Mouse (Mus musculus) cerebral cortex, adult 2 months (tissue): ENCODE measurements around the gene Erich4.

Experiments used
- WGBS: fragments of 180-500 bp; shearing (Covaris S2); methylation state at CpG from one replicate; pipeline ENCODE4 v1.1.7; 2018; 5-methylcytosine and 5-hydroxymethylcytosine counted together

Erich4 gene

DNA sequence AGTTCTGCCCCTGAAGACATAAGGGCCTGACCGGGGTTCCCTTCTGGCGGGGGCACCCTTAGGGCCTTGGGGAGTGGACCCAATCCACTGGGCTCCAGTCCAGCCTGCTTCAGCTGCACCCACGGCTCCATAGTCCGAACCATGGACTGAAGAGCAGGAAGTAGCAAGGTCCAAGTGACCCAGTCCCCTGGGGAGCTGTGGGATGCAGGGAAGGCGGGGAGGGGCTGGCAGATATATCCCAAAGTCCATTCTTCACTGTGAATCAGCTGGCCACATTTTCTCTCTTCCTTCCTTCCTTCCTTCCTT lies at the start of gene Erich4:
Gene Erich4 (minus strand): TSS at position 187 of the 306 bp plus-strand sequence.
- 78% methylated on average over 5 of the region's 5 CpGs for WGBS

DNA sequence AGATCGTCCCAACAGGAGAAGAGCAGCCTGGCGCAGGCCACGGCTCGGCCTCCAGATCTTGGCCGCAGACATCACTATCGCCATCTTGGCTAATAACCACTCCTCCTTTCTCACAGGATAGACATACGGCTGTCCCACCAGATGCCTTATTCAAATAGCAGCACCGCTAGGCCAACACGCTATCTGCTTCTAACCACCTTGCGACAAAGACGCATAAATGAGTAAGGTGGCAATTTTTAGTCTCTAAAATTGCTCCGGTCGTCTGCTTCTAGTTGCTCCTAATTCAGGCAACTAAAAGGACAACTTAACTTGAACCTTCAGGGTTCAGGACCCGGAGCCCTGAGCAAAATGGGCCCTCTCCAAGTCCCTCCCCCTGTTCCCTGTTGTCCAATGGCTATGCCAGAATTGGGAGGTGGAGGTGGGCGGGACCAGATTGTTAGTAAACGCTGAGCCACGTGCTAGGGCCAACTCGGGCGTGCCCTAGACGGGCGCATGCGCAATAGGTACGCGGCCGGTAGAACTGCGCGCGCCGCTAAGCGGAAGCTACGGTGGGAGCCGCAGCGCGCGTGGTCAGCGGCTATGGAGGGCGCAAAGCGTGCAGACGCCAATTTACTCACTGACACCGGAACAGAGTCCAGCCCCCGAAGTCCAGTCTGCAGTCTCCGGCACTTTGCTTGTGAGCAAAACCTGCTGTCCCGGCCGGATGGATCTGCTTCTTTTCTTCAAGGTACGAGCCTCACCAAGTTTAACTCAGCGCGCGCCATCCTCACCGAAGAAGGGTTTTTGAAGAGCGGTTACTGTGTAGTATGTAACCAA lies 43.2 kb upstream of the Erich4 start, which contains the start of the genes Bckdha and Exosc5:
Gene Bckdha (minus strand): TSS at position 325 of the 816 bp plus-strand sequence.
Gene Exosc5 (plus strand): TSS at position 508 of the 816 bp plus-strand sequence.
- under 1% methylated on average over 50 of the region's 50 CpGs for WGBS

GRCm38 (mm10) chr7:25657785-25658184 lies 42.1 kb upstream of the Erich4 start:
- WGBS, result 24% methylated on average over 10 of the region's 10 CpGs

GRCm38 (mm10) chr7:25655601-25656428 lies 40.1 kb upstream of the Erich4 start:
- WGBS, result 78% methylated on average over 11 of the region's 11 CpGs

DNA sequence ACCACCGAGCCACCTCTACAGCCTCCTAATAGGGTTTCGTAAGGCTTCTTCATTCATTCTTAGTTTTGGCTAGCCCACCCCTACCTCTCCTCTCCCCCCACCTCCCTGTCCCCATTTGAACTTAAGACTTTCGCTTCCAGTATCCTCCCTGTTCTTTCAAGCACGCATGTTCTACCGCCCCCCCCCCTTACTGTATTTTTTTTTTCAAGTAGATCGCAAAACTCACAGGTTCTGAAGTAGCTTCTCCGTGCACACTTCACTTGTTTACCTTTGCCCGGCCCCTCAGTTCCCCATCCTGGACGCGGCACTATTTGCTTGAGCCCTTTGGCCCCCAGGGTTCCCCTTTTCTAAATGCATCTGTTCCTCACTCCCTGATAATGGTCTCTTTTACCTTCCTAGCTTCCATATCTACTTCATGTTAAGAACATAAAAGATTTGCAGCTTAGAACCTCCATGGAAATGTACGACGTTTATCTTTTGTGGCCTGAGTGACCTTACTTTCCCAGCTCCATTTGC lies 36.6 kb upstream of the Erich4 start:
- 93% methylated on average over 12 of the region's 12 CpGs for WGBS

- WGBS, result 85% methylated on average over 8 of the region's 8 CpGs
Measured at GRCm38 (mm10) chr7:25651281-25651680, 35.6 kb upstream of the Erich4 start.

DNA sequence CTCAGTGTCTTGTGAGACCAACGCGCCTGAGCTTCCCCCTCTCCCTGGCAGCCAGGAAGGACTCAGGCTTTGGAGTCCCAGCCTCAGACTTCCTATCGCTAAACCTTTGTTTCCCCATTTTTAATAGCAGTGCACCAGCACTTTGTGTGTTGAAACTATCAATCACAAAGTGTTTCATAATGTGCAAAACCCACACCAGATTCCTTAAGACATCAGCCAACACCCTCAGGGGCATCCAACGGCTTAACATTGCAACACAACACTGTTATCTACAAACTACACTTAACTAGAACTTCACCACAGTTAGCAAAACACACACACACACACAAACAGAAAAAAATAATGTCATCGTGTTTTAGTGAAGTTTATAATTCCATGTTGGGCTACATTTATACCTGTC lies 34.1 kb upstream of the Erich4 start:
- WGBS, result 83% methylated on average over 5 of the region's 5 CpGs

DNA sequence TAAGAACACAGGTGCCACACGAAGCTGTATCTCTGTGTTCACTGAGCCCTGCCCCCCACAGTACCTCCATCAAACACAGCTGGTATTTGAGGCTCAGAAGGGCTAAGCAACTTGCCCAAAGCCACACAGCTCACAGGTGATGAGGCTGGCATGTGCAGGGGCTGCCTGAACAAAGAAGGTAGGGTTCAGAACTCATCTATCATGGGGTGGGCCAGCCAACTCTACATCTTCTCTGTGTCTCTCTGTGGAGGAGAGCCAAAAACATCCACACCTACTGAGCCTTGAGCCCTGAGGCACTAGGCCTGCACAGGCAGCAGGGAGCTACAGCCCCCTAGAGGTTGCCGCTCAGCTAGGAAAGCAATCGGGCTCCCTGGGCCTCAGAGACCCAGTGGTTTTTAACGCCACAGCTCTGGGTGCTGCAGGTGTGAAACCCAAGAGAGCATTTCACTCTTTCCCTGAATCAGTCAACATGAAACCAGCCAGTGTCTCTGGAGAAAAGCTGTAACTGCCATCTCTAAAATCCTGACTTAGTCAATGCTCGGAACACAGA lies 32.0 kb upstream of the Erich4 start:
- WGBS, result 75% methylated on average over 5 of the region's 5 CpGs

GRCm38 (mm10) chr7:25645074-25645473 lies 29.4 kb upstream of the Erich4 start:
- WGBS, result 62% methylated on average over 14 of the region's 14 CpGs

- 78% methylated on average over 4 of the region's 4 CpGs for WGBS
Measured at GRCm38 (mm10) chr7:25644631-25645030, 28.9 kb upstream of the Erich4 start.

DNA sequence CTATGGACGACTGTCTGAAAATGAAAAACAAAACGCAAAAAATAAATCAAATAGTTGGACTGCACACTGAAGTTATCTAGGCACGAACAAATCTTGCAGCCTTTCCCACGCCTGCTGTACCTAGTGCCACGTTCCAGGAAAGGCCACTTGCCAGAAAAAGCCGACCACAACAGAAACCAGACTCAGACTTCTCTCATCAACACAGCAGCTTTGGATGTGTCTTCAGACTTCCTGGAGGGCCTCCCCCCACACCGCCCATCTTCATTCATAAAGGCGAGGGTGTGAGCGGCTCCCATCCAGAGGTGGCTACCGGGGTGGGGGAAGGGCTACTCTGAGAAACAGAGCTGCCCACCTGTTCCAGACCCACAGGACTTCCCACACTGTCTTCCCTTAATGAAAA lies 28.4 kb upstream of the Erich4 start:
- 56% methylated on average over 10 of the region's 10 CpGs for WGBS

DNA sequence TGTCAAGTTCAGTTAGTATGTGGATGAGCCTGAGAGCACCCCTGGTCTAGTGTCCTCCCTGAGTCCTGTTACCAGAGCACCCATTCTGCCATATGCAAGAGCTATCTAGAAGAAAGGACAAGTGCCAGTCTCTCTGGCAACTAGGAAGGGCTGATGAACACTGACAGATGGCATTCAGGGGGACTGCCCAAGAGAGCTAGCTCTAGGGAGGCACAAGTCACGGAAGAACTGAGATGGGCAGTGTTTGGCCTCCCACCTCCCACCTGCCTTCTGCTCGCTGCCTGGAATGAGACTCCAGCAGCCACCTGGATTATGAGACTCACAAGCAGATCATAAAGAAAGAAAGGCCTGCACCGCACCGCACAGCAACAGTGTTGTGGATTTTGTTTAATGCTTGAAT lies 24.1 kb upstream of the Erich4 start:
- WGBS, result 68% methylated on average over 4 of the region's 4 CpGs

DNA sequence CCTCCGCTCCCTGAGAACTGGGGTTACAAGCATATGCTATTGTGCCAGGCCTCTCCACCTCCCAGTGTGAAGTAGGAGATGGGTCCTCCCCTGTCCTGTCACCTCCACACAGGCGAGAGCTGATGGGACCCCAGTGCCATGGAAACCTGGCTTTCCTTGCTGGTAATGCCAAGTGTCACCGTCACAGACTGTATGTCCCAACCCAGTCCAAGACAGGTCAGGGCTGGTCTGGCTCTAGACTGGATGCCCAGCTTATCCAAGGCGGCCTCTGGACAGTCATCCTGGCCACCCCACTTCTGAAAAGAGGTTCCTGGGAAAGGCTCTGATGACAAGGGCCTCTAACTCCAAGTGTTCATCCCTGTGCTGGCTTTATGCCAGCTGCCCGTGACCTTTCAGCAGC lies 21.4 kb upstream of the Erich4 start:
- WGBS, result 98% methylated on average over 5 of the region's 5 CpGs

DNA sequence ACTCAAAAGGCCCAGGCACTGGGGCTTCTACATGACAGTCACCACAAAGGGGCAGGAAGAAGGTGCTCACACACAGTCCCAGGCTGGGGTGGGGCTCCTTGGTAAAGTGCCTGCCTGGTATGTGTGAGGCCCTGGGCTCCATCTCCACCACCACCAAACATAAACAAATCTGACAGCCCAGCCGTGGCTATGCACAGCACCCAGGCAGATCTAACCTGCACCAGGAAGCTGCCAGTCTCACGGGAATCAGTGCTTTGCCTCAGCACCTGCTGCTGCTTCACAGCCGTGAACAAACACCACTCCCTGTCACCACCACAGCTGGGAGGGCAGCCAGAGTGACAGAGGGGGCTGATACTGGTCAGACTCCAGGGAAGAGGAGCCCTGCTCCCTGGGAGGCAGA lies 20.7 kb upstream of the Erich4 start:
- 83% methylated on average over 3 of the region's 3 CpGs for WGBS

DNA sequence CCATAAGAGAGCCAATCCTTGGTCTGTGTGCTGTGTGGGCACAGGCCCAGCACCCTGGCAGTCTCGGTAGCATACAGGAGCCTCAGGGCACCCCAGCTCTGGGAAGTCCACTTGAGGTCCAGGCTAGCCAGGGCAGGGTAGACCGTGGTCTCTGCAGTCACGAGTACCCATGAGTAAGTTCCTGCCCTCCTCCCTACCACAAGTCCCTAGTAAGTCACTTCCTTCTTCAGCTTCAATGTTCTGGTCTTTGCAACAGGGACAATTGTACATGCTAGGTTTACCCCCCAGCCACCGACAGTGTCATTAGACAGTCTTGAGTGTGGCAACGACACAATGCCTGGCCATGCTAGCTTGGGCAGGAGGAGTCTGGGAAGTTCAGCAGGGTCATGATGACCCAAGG lies 17.0 kb upstream of the Erich4 start:
- whole genome bisulfite sequencing, result 81% methylated on average over 5 of the region's 5 CpGs

GRCm38 (mm10) chr7:25628323-25628620 lies 12.6 kb upstream of the Erich4 start:
- WGBS, result 71% methylated on average over 8 of the region's 8 CpGs

- WGBS, result 26% methylated on average over 38 of the region's 38 CpGs
Measured at GRCm38 (mm10) chr7:25627431-25628322, 12.0 kb upstream of the Erich4 start.

DNA sequence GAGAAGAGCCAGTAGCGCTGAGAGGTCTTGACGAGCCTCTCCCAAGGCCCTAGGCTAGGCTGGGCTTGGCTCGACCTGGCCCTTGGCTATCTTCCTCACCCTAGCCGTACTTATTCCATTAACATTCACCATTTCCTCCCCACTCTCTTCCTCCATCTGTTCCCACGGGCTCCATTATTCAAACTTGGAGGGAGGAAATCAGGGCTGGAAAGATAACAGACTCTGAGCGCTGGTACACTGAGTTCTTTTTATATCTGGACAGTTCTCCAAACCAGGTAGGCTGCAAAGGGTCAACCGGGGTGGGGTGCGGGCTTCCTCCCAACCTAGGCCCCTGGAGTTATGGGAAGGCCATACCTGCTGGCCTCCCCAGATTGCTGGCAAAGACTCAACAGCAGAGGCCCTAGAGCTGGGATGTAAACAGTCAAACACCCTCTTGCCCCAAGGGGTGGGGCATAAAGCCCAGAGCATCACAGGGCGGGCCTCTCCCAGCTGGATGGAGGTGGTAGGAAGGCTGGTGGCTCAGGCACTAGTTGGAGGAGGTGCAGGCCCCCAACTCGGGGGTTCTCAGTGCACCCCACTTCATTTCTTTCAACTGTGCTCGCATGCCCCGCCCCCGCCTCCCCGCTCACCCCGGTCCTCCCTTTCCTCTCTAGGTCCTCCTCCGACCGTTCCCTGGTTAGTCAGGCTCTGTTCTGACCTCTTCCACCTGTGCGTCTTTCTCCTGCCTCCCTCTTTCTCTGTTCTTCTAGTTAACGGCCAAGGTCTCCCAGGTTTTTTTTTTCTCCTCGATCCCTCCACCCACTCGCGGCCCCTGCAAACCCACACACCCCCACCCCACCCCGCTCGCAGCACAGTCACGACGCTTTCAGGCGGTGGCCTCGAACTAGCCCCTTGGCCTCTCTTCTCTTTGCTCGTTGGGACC lies 11.1 kb upstream of the Erich4 start, which contains the start of gene B3gnt8:
Gene B3gnt8 (plus strand): TSS at position 146 of the 922 bp plus-strand sequence.
- 24% methylated on average over 29 of the region's 29 CpGs for WGBS

GRCm38 (mm10) chr7:25625594-25626250 lies 10.0 kb upstream of the Erich4 start:
- 71% methylated on average over 10 of the region's 10 CpGs for WGBS

- WGBS, result 51% methylated on average over 5 of the region's 5 CpGs
Measured at GRCm38 (mm10) chr7:25624851-25625250, 9.2 kb upstream of the Erich4 start.
